Mouse (Mus musculus) intestine, postnatal 0 days (tissue): ENCODE data around the gene Eef1akmt3. TPM values are rescaled to one million over a fixed set of nuclear protein-coding genes. Genes with fewer than 3 reads are reported as not detected.

Experiments
- ATAC-seq: fragments of 200-750 bp; cut with Nextera tagmentation; 2 replicates; pipeline ENCODE4 v1.8.0; 2017; ENCODE audit warnings: mild to moderate bottlenecking, moderate TSS enrichment, moderate library complexity
- H3K27ac ChIP-seq: fragments of 300-500 bp; sonication (generic); 2 replicates; pipeline ENCODE4 v1.5.1; 2014; ENCODE audit warnings: mild to moderate bottlenecking, low read depth, low read length, moderate library complexity
- H3K27me3 ChIP-seq: fragments of 300-500 bp; sonication (generic); replicated peaks from 2 replicates; pipeline ENCODE4 v1.6.1; 2014; ENCODE audit warnings: low read length, mixed read lengths; ENCODE audit not compliant: control insufficient read depth, insufficient read depth
- H3K36me3 ChIP-seq: fragments of 300-500 bp; sonication (generic); 2 replicates; pipeline ENCODE4 v1.6.1; 2014; ENCODE audit warnings: mild to moderate bottlenecking, moderate library complexity; ENCODE audit not compliant: control insufficient read depth, insufficient read depth
- H3K4me1 ChIP-seq: fragments of 300-500 bp; sonication (generic); replicated peaks from 2 replicates; pipeline ENCODE4 v1.6.1; 2014; ENCODE audit warnings: antibody characterized with exemption, low read length, mixed read lengths; ENCODE audit not compliant: control insufficient read depth, insufficient read depth
- H3K4me2 ChIP-seq: fragments of 300-500 bp; sonication (generic); replicated peaks from 2 replicates; pipeline ENCODE4 v1.6.1; 2014; ENCODE audit warnings: low read depth, mild to moderate bottlenecking, moderate library complexity
- H3K4me3 ChIP-seq: fragments of 300-500 bp; sonication (generic); 2 replicates; pipeline ENCODE4 v1.5.1; 2014; ENCODE audit warnings: low read depth, low read length
- H3K9ac ChIP-seq: fragments of 300-500 bp; sonication (generic); 2 replicates; pipeline ENCODE4 v1.6.1; 2014; ENCODE audit warnings: mild to moderate bottlenecking, low read depth, low read length
- H3K9me3 ChIP-seq: fragments of 300-500 bp; sonication (generic); 2 replicates; pipeline ENCODE4 v1.6.1; 2016; ENCODE audit warnings: mixed run types; ENCODE audit not compliant: control insufficient read depth
- CTCF ChIP-seq: sonication (generic); IDR thresholded peaks from 2 replicates; pipeline ENCODE4 v1.5.1; 2016; ENCODE audit warnings: low read depth, mild to moderate bottlenecking, control low read depth, antibody characterized with exemption, moderate library complexity
- WGBS: fragments of 180-500 bp; shearing (Covaris S2); extraction: QIAGEN DNeasy Blood & Tissue Kit; methylation state at CpG from one replicate; pipeline ENCODE4 v1.1.7; 2014; 5-methylcytosine and 5-hydroxymethylcytosine counted together
- microRNA counts: library from miRNA; unstranded; fragments of <30 nt; microRNA quantifications from one replicate; lab custom pipeline; 2016
- microRNA-seq: library from miRNA; unstranded; fragments of <30 nt; microRNA quantifications from one replicate; pipeline ENCODE4, GENCODE M21; 2016
- polyA plus RNA-seq: library from polyadenylated mRNA; unstranded; fragments of >200 nt; fragmentation: Nextera tagmentation; extraction: Ambion mirVana; gene quantifications from 2 replicates; pipeline ENCODE4 v1.2.1, GENCODE M21; 2015

The Eef1akmt3 gene
- polyA plus RNA-seq, 1 experiment from 2014 or later = 0.17 TPM

DNA sequence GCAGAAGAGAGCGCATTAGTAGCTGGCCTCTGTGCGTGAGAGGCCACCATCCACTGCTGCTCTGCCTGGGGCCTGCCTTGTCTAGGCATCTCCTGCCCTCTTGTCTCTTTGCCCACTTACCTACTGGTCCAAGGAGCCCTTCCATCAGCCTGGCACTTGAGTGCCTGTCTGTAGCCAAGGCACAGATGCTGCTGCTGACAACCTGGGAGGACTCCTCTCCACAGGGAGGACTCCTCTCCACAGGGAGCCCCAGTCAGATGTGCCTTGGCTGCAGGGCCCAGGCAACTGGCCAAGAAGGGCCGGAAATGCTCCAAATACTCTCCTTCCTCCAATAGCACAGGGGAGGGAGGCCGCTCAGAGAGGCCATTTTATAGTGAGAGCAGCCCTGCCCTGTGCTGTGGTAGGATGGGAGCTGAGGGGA lies 54.8 kb downstream of the Eef1akmt3 start:
- no peaks in the 10 kb centered on the region for H3K27me3 ChIP-seq
- ATAC-seq = 0 out of 2 replicates have a peak, but pooled peaks have one; percentile 16
- 53% methylated on average over 4 of the region's 4 CpGs for WGBS
- H3K27ac ChIP-seq = peak overlapping the region; percentile 15
- H3K9me3 ChIP-seq = no peaks in the 10 kb centered on the region
- H3K9ac ChIP-seq = no peak overlapping the region
- peaks cover 38% of the 10 kb centered on the region for H3K4me1 ChIP-seq
- TF ChIP-seq CTCF = no peak
- no peak overlapping the region for H3K4me3 ChIP-seq
- peak overlapping the region; percentile 25; the same call in 1 of the 2 replicates for H3K4me2 ChIP-seq
- peaks cover 4% of the 10 kb centered on the region; the same call in 1 of the 2 replicates for H3K36me3 ChIP-seq

DNA sequence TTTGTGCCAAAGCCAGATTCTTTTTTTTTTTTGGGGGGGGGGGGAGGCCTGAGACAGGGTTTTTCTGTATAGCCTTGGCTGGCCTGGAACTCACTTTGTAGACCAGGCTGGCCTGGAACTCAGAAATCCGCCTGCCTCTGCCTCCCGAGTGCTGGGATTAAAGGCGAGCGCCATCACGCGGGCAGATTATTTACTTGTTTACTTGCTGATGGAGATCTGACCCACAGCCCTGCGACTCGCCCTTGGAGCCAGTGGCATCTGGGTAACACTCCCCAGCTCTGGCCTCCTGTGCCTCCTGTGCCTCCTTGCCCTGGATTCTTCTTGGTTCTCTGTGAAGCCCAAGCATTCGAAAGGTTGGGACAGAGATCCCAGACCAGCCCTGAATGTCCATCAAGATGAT lies 55.7 kb downstream of the Eef1akmt3 start:
- 86% methylated on average over 9 of the region's 9 CpGs for WGBS
- H3K9ac ChIP-seq = no peak overlapping the region
- H3K36me3 ChIP-seq = 0 out of 2 replicates have a peak, but pooled peaks cover 3% of the 10 kb centered on the region
- ATAC-seq = no peak
- no peak overlapping the region for H3K4me2 ChIP-seq
- TF ChIP-seq CTCF = no peak
- no peaks in the 10 kb centered on the region for H3K9me3 ChIP-seq
- H3K4me3 ChIP-seq = no peak overlapping the region
- no peaks in the 10 kb centered on the region for H3K27me3 ChIP-seq
- peak overlapping the region; percentile 15; the same call in 1 of the 2 replicates for H3K27ac ChIP-seq
- peaks cover 40% of the 10 kb centered on the region for H3K4me1 ChIP-seq

DNA sequence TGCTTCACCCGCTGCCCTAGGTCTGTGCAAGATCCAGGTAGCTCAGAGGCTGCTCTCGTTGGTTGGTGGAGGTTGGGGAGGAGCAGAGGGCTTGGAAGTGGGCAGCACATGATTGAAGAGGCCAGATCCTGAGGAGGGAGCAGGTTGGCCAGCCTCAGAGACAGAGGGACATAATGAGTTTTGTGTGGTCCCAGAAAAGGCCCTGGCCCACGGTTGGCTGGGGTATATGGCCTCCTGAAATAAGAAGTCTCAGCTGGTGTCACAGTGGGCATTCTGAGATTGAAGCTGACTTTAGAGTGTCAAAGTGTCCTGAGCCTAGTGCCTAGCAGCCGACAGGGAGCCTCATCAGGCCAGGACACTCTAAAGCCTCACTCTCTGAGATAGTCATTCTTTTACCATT lies 56.2 kb downstream of the Eef1akmt3 start:
- ATAC-seq = no peak
- Histone ChIP-seq H3K4me2 (peak overlapping the region; percentile 37), H3K27me3 (no peaks in the 10 kb centered on the region), H3K27ac (no peak overlapping the region; the same call in 1 of the 2 replicates), H3K4me3 (no peak overlapping the region), H3K4me1 (peaks cover 38% of the 10 kb centered on the region), H3K36me3 (0 out of 2 replicates have a peak, but pooled peaks cover 3% of the 10 kb centered on the region), H3K9me3 (no peaks in the 10 kb centered on the region), H3K9ac (no peak overlapping the region)
- no peak for TF ChIP-seq CTCF
- 69% methylated on average over 4 of the region's 4 CpGs for WGBS

DNA sequence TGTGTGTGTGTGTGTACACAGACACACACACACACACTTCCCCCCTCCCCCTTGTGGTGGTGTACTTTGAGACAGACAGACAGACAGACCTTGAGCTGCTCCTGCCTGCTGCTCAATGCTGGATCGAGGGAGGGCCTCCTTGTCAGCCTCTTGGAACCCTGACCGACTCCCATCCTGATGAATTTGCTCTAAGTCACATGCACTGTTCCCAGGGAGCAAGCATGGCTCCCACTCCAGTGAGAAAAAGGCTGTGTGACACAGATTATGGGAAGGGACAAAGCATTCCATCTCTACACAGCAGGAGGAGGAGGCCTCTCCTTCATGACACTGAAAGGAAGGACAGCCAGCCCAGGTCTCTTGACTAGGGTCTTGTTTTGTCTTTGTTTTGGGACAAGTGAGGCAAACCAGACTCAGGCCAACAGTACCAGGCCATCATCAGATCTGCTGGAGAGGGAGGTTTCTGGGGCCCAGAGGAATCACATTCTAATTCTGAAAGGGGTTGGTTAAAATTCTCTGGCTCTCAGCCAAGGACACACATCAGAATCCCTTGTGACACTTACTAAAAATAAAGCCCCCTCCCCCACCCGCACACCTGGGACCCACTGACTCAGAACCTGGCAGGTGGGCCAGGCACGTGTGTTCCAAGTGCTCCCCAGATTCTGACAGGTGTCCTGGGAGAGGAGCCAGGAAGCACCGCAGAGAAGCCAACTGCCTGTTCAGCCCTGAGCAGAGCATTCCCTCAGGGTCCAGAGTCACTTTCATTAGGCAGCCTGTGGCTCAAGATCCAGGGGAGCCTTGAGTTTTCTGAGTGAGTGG lies 56.9 kb downstream of the Eef1akmt3 start:
- 0 out of 2 replicates have a peak, but pooled peaks cover 3% of the 10 kb centered on the region for H3K36me3 ChIP-seq
- H3K4me2 ChIP-seq = peak overlapping the region; percentile 73
- no peak overlapping the region for H3K9ac ChIP-seq
- H3K27me3 ChIP-seq = no peaks in the 10 kb centered on the region
- H3K9me3 ChIP-seq = no peaks in the 10 kb centered on the region
- ATAC-seq = no peak
- H3K4me3 ChIP-seq = no peak overlapping the region
- H3K27ac ChIP-seq = peak overlapping the region; percentile 31
- WGBS = 22% methylated on average over 5 of the region's 5 CpGs
- peaks cover 38% of the 10 kb centered on the region for H3K4me1 ChIP-seq
- no peak for TF ChIP-seq CTCF

DNA sequence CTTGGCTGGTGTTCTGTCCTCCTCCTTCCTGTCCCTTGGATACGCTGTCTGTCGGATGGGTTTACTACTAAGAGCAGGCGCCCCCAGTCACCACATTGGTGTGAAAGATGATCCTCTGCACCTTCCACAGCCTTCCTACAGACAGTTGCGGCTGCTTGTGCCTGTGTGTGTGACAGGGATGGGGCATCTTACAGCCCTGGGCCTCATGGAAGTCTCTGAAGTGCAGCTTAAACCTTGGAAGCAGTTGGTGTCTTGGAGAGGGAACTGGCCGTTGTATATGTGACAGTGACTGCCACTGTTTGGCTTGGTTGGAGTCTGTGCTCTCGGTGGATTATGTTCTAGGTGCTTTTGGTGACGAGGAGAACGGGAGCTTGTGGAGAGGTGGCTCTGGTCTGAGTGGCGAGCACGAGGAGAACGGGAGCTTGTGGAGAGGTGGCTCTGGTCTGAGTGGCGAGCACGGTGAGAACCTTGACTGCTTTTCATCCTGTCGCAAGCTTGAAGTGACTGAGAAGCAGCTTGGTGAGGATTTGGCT lies 58.1 kb downstream of the Eef1akmt3 start:
- H3K27ac ChIP-seq = peak overlapping the region; percentile 35; the same call in 1 of the 2 replicates
- no peak for ATAC-seq
- WGBS = 32% methylated on average over 14 of the region's 14 CpGs

DNA sequence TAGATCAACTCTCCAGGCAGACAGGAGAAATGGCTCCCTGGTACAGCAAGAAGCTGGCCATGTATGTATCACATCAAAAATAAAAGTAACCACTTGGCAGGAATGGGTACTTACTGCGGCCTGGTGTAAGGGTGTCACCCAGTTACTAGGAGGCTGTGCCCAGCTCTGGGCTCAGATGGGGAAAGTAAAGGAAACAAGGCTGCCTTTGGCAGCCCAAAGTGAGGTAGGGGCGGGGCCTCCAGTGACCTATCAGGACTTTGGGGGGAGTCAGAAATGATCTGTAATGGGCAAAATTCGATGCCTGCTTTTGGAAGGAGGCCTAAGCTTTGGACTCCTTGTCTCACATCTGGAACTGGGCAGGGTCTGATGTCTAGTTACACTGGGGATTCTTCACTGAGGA lies 59.6 kb downstream of the Eef1akmt3 start:
- TF ChIP-seq CTCF = no peak
- no peak for ATAC-seq
- H3K9me3 ChIP-seq = no peaks in the 10 kb centered on the region
- peak overlapping the region; percentile 49 for H3K9ac ChIP-seq
- 47% methylated on average over 3 of the region's 3 CpGs for WGBS
- H3K36me3 ChIP-seq = 0 out of 2 replicates have a peak, but pooled peaks cover 3% of the 10 kb centered on the region
- peak overlapping the region; percentile 31 for H3K4me3 ChIP-seq
- no peaks in the 10 kb centered on the region for H3K27me3 ChIP-seq
- H3K4me1 ChIP-seq = peaks cover 39% of the 10 kb centered on the region
- peak overlapping the region; percentile 73 for H3K4me2 ChIP-seq
- H3K27ac ChIP-seq = peak overlapping the region; percentile 21; the same call in 1 of the 2 replicates

More for the DNA sequence above, 58.1 kb downstream of the Eef1akmt3 start:
- Histone ChIP-seq H3K4me2 (peak overlapping the region; percentile 73), H3K9me3 (no peaks in the 10 kb centered on the region), H3K4me1 (peaks cover 38% of the 10 kb centered on the region), H3K36me3 (0 out of 2 replicates have a peak, but pooled peaks cover 3% of the 10 kb centered on the region), H3K27me3 (no peaks in the 10 kb centered on the region), H3K4me3 (peak overlapping the region; percentile 31), H3K9ac (peak overlapping the region; percentile 49)
- TF ChIP-seq CTCF = no peak

MicroRNAs within 50 kb of the gene (microRNA counts, 519-probe panel; counts per million panel counts)
- microRNA mmu-miR-26a (lab: Ali Mortazavi, UCI) (4,163 counts per million, percentile 60 among the panel's probes with 10 or more counts), microRNA mmu-miR-546 (lab: Ali Mortazavi, UCI) (not detected)

Small RNA genes within 50 kb of the gene (microRNA-seq; reads per million reads assigned to microRNA genes)
- 73.4 reads per million, percentile 44 among the genes with 10 or more reads in this experiment for gene Mir26a-2
- not detected for gene Mir546

Other genes starting within 250 kb of the Eef1akmt3 start
- 7.7 and 8.0 TPM in 2 replicates for gene Atp23, start 140.2 kb downstream of the Eef1akmt3 start, polyA plus RNA-seq
- 43.1 and 46.7 TPM in 2 replicates for gene Ctdsp2, start 62.8 kb downstream of the Eef1akmt3 start, polyA plus RNA-seq
- gene Avil, start 40.8 kb downstream of the Eef1akmt3 start, polyA plus RNA-seq = 0.20 and 0.52 TPM in 2 replicates
- gene Tsfm, start 10.7 kb downstream of the Eef1akmt3 start, polyA plus RNA-seq = 42.4 and 43.7 TPM in 2 replicates
- 19.8 and 22.1 TPM in 2 replicates for gene Mettl1, start 99 bp downstream of the Eef1akmt3 start, polyA plus RNA-seq
- gene Cyp27b1, start 6.7 kb upstream of the Eef1akmt3 start, polyA plus RNA-seq = not detected in 2 replicates
- gene March9, start 18.7 kb upstream of the Eef1akmt3 start, polyA plus RNA-seq = 0.91 and 1.1 TPM in 2 replicates
- 500 and 515 TPM in 2 replicates for gene Cdk4, start 22.0 kb upstream of the Eef1akmt3 start, polyA plus RNA-seq
- 264 and 300 TPM in 2 replicates for gene Tspan31, start 28.8 kb upstream of the Eef1akmt3 start, polyA plus RNA-seq
- gene Agap2, start 33.8 kb upstream of the Eef1akmt3 start, polyA plus RNA-seq = 0.07 and 0.20 TPM in 2 replicates
- gene Os9, start 79.6 kb upstream of the Eef1akmt3 start, polyA plus RNA-seq = 113 and 116 TPM in 2 replicates
- 29.4 and 34.1 TPM in 2 replicates for gene B4galnt1, start 123.7 kb upstream of the Eef1akmt3 start, polyA plus RNA-seq
- 0.52 and 0.65 TPM in 2 replicates for gene Slc26a10, start 139.1 kb upstream of the Eef1akmt3 start, polyA plus RNA-seq
- gene Arhgef25, start 148.6 kb upstream of the Eef1akmt3 start, polyA plus RNA-seq = 14.4 and 15.1 TPM in 2 replicates
- 22.2 and 24.6 TPM in 2 replicates for gene Dtx3, start 154.2 kb upstream of the Eef1akmt3 start, polyA plus RNA-seq
- 43.0 and 47.0 TPM in 2 replicates for gene Pip4k2c, start 170.1 kb upstream of the Eef1akmt3 start, polyA plus RNA-seq
- gene Kif5a, start 221.8 kb upstream of the Eef1akmt3 start, polyA plus RNA-seq = 2.7 and 3.7 TPM in 2 replicates
- 143 and 147 TPM in 2 replicates for gene Dctn2, start 224.9 kb upstream of the Eef1akmt3 start, polyA plus RNA-seq
- 8.7 and 12.8 TPM in 2 replicates for gene Mbd6, start 247.5 kb upstream of the Eef1akmt3 start, polyA plus RNA-seq